Mouse (Mus musculus) lung, adult 18-20 months (tissue): ENCODE data around the gene Stard5.

ENCODE experiments used
- DNase-seq, 2 experiments: peaks; one replicate each; pipeline ENCODE4 v3.0.0; 2022; ENCODE audit warnings: mixed read lengths in 2 of 2

Stard5 gene

GRCm38 (mm10) chr7:83667936-83668645 is 36.3 kb downstream of the Stard5 start:
- no peak for DNase-seq

GRCm38 (mm10) chr7:83668724-83669123 is 37.0 kb downstream of the Stard5 start:
- peak in 1 of 2 experiments; percentile 24 for DNase-seq

- DNase-seq: no peak
These were observed 39.8 kb downstream of the Stard5 start for GRCm38 (mm10) chr7:83671573-83671972.

GRCm38 (mm10) chr7:83675545-83676254 is 43.9 kb downstream of the Stard5 start:
- no peak for DNase-seq

- no peak for DNase-seq
These were observed 45.5 kb downstream of the Stard5 start for GRCm38 (mm10) chr7:83677296-83677695.

GRCm38 (mm10) chr7:83678506-83678905 is 46.7 kb downstream of the Stard5 start:
- no peak for DNase-seq

GRCm38 (mm10) chr7:83682640-83683274 is 51.0 kb downstream of the Stard5 start:
- DNase-seq: no peak

GRCm38 (mm10) chr7:83695449-83696212 is 63.9 kb downstream of the Stard5 start:
- DNase-seq: no peak

- DNase-seq: no peak
These were observed 67.4 kb downstream of the Stard5 start for GRCm38 (mm10) chr7:83699066-83699745.
